Mouse (Mus musculus) forebrain, embryonic 16.5 days (tissue): ENCODE measurements around the gene Fam155a. TPM values are rescaled to one million over a fixed set of nuclear protein-coding genes. Genes with fewer than 3 reads are reported as not detected.
"Not testable (repeated sequence)": the region's sequence is repeated elsewhere in the genome, so short reads cannot be mapped to it uniquely, and the experiment has no call there.

Experiments
- ATAC-seq: fragments of 200-750 bp; cut with Nextera tagmentation; 2 replicates; pipeline ENCODE4 v1.8.0; 2017; ENCODE audit warnings: mild to moderate bottlenecking, moderate library complexity
- H3K27ac ChIP-seq: fragments of 300-500 bp; sonication (generic); 2 replicates; pipeline ENCODE4 v1.5.1; 2014; ENCODE audit warnings: low read length, control low read depth
- H3K27me3 ChIP-seq: fragments of 300-500 bp; sonication (generic); replicated peaks from 2 replicates; pipeline ENCODE4 v1.6.1; 2014; ENCODE audit warnings: low read length; ENCODE audit not compliant: control insufficient read depth, insufficient read depth
- H3K36me3 ChIP-seq: fragments of 300-500 bp; sonication (generic); 2 replicates; pipeline ENCODE4 v1.6.1; 2014; ENCODE audit not compliant: control insufficient read depth, insufficient read depth
- H3K4me1 ChIP-seq: fragments of 300-500 bp; sonication (generic); replicated peaks from 2 replicates; pipeline ENCODE4 v1.6.1; 2014; ENCODE audit warnings: low read length; ENCODE audit not compliant: control insufficient read depth, insufficient read depth
- H3K4me2 ChIP-seq: fragments of 300-500 bp; sonication (generic); 2 replicates; pipeline ENCODE4 v1.6.1; 2014; ENCODE audit warnings: mild to moderate bottlenecking, low read length, control low read depth
- H3K4me3 ChIP-seq: fragments of 300-500 bp; sonication (generic); replicated peaks from 2 replicates; pipeline ENCODE4 v1.5.1; 2014; ENCODE audit warnings: mild to moderate bottlenecking, low read length, control low read depth
- H3K9ac ChIP-seq: fragments of 300-500 bp; sonication (generic); replicated peaks from 2 replicates; pipeline ENCODE4 v1.6.1; 2014; ENCODE audit warnings: low read depth, low read length, control low read depth
- H3K9me3 ChIP-seq: fragments of 300-500 bp; sonication (generic); 2 replicates; pipeline ENCODE4 v1.6.1; 2016; ENCODE audit warnings: low read length; ENCODE audit not compliant: control insufficient read depth
- WGBS: fragments of 180-500 bp; shearing (Covaris S2); extraction: QIAGEN DNeasy Blood & Tissue Kit; methylation state at CpG from one replicate; pipeline ENCODE4 v1.1.7; 2014; 5-methylcytosine and 5-hydroxymethylcytosine counted together
- polyA plus RNA-seq: library from polyadenylated mRNA; unstranded; fragments of >200 nt; fragmentation: Nextera tagmentation; extraction: Ambion mirVana; gene quantifications from 2 replicates; pipeline ENCODE4 v1.2.1, GENCODE M21; 2015

Gene Fam155a
- polyA plus RNA-seq, 1 experiment from 2014 or later = 17.6 TPM

GRCm38 (mm10) chr8:9709791-9710190 lies 61.2 kb downstream of the Fam155a start:
- Histone ChIP-seq H3K27ac (no peak overlapping the region), H3K9me3 (no peaks in the 10 kb centered on the region), H3K36me3 (no peaks in the 10 kb centered on the region), H3K4me2 (no peak overlapping the region), H3K4me3 (no peak overlapping the region), H3K4me1 (no peaks in the 10 kb centered on the region; the same call in 1 of the 2 replicates), H3K27me3 (no peaks in the 10 kb centered on the region), H3K9ac (no peak overlapping the region)
- 70% methylated on average over 4 of the region's 4 CpGs for WGBS
- ATAC-seq = no peak

- no peaks in the 10 kb centered on the region; the same call in 1 of the 2 replicates for H3K4me1 ChIP-seq
- no peak overlapping the region for H3K9ac ChIP-seq
- 75% methylated on average over 8 of the region's 8 CpGs for WGBS
Observed at GRCm38 (mm10) chr8:9707433-9707832, 63.5 kb downstream of the Fam155a start.

GRCm38 (mm10) chr8:9694794-9695193 lies 76.2 kb downstream of the Fam155a start:
- H3K9ac ChIP-seq = no peak overlapping the region
- H3K27me3 ChIP-seq = no peaks in the 10 kb centered on the region
- no peak overlapping the region for H3K27ac ChIP-seq
- no peaks in the 10 kb centered on the region for H3K36me3 ChIP-seq
- peaks cover 5% of the 10 kb centered on the region; the same call in 1 of the 2 replicates for H3K4me1 ChIP-seq
- 94% methylated on average over 2 of the region's 2 CpGs for WGBS
- H3K9me3 ChIP-seq = no peaks in the 10 kb centered on the region
- no peak overlapping the region for H3K4me2 ChIP-seq
- H3K4me3 ChIP-seq = no peak overlapping the region
- ATAC-seq = peak; percentile 45

More at GRCm38 (mm10) chr8:9707433-9707832, 63.5 kb downstream of the Fam155a start:
- H3K36me3 ChIP-seq = no peaks in the 10 kb centered on the region
- H3K9me3 ChIP-seq = no peaks in the 10 kb centered on the region
- H3K4me2 ChIP-seq = no peak overlapping the region
- no peak overlapping the region for H3K4me3 ChIP-seq
- ATAC-seq = no peak
- no peaks in the 10 kb centered on the region for H3K27me3 ChIP-seq
- H3K27ac ChIP-seq = no peak overlapping the region

- no peaks in the 10 kb centered on the region for H3K27me3 ChIP-seq
- no peaks in the 10 kb centered on the region for H3K9me3 ChIP-seq
- no peak overlapping the region for H3K27ac ChIP-seq
- H3K4me3 ChIP-seq = no peak overlapping the region
- H3K4me2 ChIP-seq = no peak overlapping the region
- no peak for ATAC-seq
- no peak overlapping the region for H3K9ac ChIP-seq
- WGBS = 42% methylated on average over 5 of the region's 5 CpGs
- no peaks in the 10 kb centered on the region for H3K36me3 ChIP-seq
- peaks cover 5% of the 10 kb centered on the region; the same call in 1 of the 2 replicates for H3K4me1 ChIP-seq
Observed at GRCm38 (mm10) chr8:9692370-9692769, 78.6 kb downstream of the Fam155a start.

- not testable (repeated sequence) for H3K36me3 ChIP-seq, H3K9ac ChIP-seq, H3K4me2 ChIP-seq, H3K27ac ChIP-seq, H3K4me1 ChIP-seq, H3K27me3 ChIP-seq, H3K4me3 ChIP-seq, H3K9me3 ChIP-seq, ATAC-seq
- 94% methylated on average over 3 of the region's 3 CpGs for WGBS
Observed at GRCm38 (mm10) chr8:9660014-9660413, 110.9 kb downstream of the Fam155a start.

- Histone ChIP-seq H3K4me1 (no peaks in the 10 kb centered on the region), H3K27me3 (no peaks in the 10 kb centered on the region), H3K4me3 (no peak overlapping the region), H3K36me3 (no peaks in the 10 kb centered on the region), H3K4me2 (no peak overlapping the region), H3K27ac (no peak overlapping the region), H3K9ac (no peak overlapping the region), H3K9me3 (no peaks in the 10 kb centered on the region)
- 92% methylated on average over 2 of the region's 2 CpGs for WGBS
- no peak for ATAC-seq
Observed at GRCm38 (mm10) chr8:9656901-9657300, 114.1 kb downstream of the Fam155a start.

GRCm38 (mm10) chr8:9654826-9655225 lies 116.1 kb downstream of the Fam155a start:
- no peak for ATAC-seq
- 82% methylated on average over 6 of the region's 6 CpGs for WGBS
- Histone ChIP-seq H3K27me3 (no peaks in the 10 kb centered on the region), H3K4me3 (no peak overlapping the region), H3K9me3 (no peaks in the 10 kb centered on the region), H3K4me1 (no peaks in the 10 kb centered on the region), H3K4me2 (no peak overlapping the region), H3K27ac (no peak overlapping the region), H3K36me3 (no peaks in the 10 kb centered on the region), H3K9ac (no peak overlapping the region)

- H3K36me3 ChIP-seq = no peaks in the 10 kb centered on the region
- 48% methylated on average over 1 of the region's 1 CpGs for WGBS
- no peaks in the 10 kb centered on the region for H3K27me3 ChIP-seq
- H3K27ac ChIP-seq = no peak overlapping the region
- no peaks in the 10 kb centered on the region for H3K9me3 ChIP-seq
- ATAC-seq = no peak
- no peak overlapping the region for H3K9ac ChIP-seq
- H3K4me2 ChIP-seq = no peak overlapping the region
- no peaks in the 10 kb centered on the region for H3K4me1 ChIP-seq
- H3K4me3 ChIP-seq = no peak overlapping the region
Observed at GRCm38 (mm10) chr8:9653643-9654042, 117.3 kb downstream of the Fam155a start.

- Histone ChIP-seq H3K4me2 (no peak overlapping the region), H3K4me1 (no peaks in the 10 kb centered on the region), H3K4me3 (no peak overlapping the region), H3K27me3 (no peaks in the 10 kb centered on the region), H3K9me3 (no peaks in the 10 kb centered on the region), H3K36me3 (no peaks in the 10 kb centered on the region), H3K9ac (no peak overlapping the region), H3K27ac (no peak overlapping the region)
- no peak for ATAC-seq
- whole genome bisulfite sequencing = 76% methylated on average over 2 of the region's 2 CpGs
Observed at GRCm38 (mm10) chr8:9638162-9638561, 132.8 kb downstream of the Fam155a start.

GRCm38 (mm10) chr8:9635240-9635639 lies 135.7 kb downstream of the Fam155a start:
- no peak for ATAC-seq
- no peak overlapping the region for H3K27ac ChIP-seq
- H3K4me1 ChIP-seq = no peaks in the 10 kb centered on the region
- no peak overlapping the region for H3K4me3 ChIP-seq
- WGBS = 88% methylated on average over 5 of the region's 5 CpGs
- no peak overlapping the region for H3K9ac ChIP-seq
- H3K9me3 ChIP-seq = no peaks in the 10 kb centered on the region
- no peaks in the 10 kb centered on the region for H3K27me3 ChIP-seq
- no peaks in the 10 kb centered on the region for H3K36me3 ChIP-seq
- no peak overlapping the region for H3K4me2 ChIP-seq
